Mouse (Mus musculus): ENCODE measurements around the gene Pink1.

Pink1 gene

DNA sequence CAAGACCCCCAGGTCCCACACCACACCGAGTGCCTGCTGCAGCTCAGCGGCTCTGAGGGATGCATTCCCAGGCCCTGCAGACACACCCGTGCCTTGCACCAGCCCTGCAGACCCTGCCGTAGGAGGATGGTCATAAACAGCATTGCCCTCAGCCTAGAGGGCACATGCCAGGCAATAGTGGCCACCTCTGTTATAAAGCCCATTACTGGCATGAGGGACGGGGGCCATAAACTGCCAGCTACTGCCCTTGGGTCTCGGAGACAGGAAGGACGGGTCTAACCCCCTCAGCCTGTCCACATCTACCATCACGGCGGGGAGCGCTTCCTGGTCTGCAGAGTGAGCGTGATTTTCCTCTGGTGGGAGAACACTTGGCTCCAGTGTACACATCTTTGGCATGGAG, 13.1 kb downstream of the Pink1 start:
- DNase-seq (ENCODE audit: low read depth, low spot score) = no peak

DNA sequence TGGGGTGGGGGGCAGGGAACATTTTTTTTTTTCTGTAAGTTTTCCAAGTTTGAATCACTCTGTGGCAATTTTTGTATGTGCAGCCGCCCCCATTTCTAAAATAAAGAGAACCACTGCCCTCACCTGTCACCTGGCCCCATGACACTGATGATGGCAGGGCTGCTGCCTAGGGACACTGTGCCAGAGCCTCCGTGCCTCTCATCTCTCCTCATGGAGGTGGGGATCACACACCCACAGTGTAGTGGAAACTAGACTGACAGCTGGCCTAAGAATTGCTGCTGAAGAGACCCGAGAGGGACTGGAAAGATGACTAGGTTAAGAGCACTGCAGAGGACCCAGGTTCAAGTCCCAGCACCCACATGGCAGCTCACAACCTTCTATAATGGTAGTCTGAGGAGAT, 14.0 kb downstream of the Pink1 start:
- no peak for DNase-seq (ENCODE audit: low read depth, low spot score)

DNA sequence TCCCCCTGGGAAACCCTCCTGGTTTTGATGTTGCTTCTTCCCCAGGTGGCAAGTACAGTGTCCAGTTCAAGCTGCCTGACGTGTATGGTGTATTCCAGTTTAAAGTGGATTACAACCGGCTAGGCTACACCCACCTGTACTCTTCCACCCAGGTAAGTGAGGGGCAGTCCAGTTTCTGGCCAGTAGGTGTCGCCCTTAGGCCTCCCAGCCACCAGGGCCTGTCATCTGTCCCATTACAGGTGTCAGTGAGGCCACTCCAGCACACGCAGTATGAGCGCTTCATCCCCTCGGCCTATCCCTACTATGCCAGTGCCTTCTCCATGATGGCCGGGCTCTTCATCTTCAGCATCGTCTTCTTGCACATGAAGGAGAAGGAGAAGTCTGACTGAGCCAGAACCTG, 14.5 kb downstream of the Pink1 start:
- no peak for DNase-seq (ENCODE audit: low read depth, low spot score)

DNA sequence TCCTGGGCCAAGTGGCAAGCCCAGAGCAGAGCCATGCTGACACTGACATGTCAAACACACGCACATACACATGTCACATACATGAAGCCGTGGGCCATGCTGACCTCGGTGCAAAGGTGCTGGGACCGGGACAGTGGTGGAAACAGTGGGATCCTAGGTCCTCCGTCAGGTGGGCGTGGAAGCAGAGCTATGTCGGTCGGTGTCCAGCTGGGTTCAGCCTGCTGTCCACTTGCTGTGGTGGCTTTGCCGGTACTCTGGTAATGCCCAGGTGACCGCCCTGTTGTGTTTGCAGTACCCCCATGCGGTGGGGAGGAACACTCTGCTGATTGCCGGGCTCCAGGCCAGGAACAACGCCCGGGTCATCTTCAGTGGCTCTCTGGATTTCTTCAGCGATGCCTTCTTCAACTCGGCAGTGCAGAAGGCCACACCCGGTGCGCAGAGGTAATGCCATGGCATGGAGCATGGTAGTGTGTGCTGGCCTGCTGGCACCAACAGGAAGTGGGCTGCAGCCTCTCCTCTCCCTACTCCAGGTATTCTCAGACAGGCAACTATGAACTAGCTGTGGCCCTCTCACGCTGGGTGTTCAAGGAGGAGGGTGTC, 15.7 kb downstream of the Pink1 start:
- no peak for DNase-seq (ENCODE audit: low read depth, low spot score)

DNA sequence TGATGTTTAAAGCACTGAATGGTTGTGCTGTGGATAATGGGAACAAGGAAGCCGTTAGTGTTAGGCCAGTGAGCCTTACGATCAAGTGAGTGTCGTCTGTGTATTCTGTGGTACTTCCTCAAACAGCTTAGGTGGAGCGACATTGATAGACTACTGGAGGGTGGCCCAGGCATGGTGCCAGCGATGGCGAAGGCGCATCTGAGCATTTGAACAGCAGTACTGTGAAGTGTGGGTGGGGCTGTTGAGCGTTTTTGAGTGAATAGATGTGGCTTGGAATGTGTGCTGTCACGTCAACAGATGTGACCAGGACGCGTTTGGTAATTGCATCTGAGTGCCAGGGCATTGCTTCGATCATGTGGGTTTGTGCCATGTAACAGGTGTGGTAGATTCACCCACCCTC, 18.4 kb downstream of the Pink1 start:
- no peak for DNase-seq (ENCODE audit: low read depth, low spot score)

DNA sequence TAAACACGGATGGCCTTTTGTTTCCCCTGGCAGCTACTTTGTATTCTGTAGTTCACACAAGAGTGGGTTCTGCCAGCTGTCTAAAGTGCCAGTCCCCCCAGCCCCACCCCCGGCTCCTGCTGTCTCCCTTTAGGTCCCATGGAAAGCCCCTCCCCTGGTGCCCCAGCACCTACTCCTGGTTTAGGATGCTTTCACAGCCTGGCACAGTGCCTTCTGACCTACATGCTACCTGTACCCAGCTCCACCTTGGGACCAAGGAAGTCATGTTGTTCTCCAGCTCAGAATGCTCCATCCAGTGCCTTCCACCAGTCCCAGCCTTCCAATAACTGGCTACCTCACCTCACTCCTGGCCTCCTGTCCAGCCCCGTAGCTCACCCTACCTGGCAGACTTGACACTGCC, 19.1 kb downstream of the Pink1 start:
- DNase-seq (ENCODE audit: low read depth, low spot score) = no peak

DNA sequence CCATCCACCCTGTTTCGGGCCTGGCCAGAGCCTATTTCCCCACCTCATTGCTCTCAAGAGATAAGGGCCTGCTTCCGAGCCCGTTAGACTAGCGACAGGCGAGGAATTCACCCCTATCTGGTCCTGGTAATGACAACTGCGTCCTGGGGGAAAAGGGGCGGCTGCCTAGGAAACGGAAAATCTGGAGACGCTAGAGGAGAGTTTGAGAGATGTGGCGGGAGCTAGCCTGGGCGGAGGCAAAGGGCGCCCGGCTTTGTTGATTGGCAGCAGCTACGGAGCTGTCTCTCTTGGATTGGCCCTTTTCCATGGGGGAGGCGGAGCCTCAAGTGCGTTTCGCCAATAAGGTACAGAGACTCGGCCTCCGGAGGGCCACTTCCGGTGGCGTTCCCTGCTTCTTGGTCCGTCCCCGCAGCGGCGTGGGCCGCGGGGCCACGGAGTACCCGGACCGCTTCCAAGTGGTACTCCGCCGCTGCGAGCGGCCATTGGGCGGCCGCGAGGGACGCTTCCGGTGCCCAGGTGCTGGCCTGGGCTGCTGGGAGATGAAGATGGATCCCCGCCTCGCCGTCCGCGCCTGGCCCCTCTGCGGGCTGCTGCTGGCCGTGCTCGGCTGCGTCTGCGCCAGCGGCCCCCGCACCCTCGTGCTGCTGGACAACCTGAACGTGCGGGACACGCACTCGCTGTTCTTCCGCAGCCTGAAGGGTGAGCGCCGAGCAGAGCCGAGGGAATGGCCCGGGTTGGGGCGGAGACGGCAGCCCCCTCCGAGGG, 21.6 kb downstream of the Pink1 start, which contains the start of gene Ddost:
TSS of gene Ddost (plus strand) at position 391 of the 765 bp plus-strand sequence.
- DNase-seq (ENCODE audit: low read depth, low spot score) = peak; percentile 99

DNA sequence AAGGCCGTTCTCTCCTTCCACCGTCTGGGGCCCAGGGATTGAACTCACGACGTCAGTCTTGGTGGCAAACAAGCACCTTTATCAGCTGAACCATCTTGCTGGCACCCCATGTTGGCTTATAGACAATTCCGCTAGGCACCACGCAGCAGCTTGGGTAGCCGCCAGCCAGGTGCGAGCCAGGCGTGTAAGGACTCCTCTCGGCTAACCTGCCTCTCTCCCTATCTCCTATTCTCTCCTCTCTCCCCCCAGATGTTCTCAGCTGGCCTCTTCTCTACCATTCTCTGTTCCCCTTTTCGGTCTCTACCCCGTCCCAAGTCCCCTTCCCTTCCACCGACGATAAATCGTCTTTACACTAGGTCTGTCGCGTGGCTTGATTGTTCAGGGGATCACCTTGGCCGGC, 22.4 kb downstream of the Pink1 start:
- no peak for DNase-seq (ENCODE audit: low read depth, low spot score)

DNA sequence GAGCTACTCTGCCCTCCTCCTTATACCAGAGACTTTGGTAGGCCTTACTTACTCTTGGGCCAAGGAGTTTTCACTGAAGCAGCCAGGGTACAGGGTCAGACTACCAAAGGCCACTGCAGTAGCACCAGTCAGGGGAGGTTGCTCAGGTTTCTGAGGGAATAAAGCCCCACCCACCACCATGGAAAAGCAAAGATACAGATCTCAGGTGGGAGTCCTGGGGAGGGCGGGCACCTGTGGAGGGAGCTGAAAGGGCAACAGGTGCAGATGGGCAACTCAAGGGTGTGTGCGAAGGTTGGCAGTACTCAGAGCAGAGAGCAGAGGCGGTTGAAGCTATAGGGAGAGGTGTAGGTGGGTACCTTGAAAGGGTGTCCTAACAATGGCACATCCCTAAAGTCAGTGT, 23.1 kb downstream of the Pink1 start:
- no peak for DNase-seq (ENCODE audit: low read depth, low spot score)

DNA sequence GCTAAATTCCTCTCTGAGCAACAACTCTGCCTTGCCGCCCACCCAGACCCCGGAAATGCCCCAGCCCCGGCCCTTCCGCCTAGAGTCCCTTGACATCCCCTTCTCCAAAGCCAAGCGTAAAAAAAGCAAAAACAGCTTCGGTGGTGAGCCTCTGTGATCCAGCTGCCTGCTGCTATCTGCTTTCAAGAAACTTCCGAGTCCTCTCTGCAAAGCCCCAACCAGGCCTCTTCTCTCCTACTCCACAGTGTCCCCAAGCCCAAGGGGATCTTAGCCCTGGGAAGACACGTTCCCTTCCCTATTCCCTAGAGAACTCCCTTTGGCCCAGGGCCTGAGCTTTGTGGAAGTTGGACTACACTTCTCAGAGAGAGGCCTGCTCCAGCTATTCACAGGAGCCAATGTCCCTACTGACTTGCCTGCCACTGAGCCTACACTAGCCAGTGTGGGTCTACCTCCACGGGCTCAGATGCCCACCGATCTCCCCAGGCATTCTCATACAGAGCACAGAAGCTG, 24.8 kb downstream of the Pink1 start:
- DNase-seq (ENCODE audit: low read depth, low spot score) = no peak

DNA sequence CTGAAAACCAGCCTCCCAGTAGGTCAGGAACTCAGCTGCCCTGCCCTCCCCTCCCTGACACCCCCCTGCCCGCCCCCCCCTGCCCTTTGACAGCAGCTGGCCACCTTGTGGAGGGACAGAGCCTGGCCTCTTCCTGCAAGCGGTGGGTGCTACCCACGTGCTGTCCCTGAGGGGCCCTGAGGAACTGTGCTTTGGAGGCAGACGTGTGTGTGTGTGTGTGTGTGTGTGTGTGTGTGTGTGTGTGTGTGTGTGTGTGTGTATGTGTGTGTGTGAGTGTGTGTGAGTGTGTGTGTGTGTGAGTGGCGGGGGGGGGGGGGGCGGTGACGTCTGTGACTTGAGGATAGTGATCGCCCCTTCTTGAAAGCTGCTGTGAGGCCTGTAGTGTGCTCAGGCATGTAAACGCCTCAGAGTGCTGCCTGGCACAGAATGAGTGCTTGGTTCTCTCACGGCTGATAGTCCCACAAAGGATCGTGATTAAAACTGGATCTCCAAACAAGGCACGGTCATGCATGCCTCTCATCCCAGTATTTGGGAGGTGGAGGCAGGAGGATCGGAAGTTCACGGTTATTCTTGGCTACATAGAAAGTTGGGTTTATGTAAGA, 32.1 kb downstream of the Pink1 start:
- no peak for DNase-seq (ENCODE audit: low read depth, low spot score)

DNA sequence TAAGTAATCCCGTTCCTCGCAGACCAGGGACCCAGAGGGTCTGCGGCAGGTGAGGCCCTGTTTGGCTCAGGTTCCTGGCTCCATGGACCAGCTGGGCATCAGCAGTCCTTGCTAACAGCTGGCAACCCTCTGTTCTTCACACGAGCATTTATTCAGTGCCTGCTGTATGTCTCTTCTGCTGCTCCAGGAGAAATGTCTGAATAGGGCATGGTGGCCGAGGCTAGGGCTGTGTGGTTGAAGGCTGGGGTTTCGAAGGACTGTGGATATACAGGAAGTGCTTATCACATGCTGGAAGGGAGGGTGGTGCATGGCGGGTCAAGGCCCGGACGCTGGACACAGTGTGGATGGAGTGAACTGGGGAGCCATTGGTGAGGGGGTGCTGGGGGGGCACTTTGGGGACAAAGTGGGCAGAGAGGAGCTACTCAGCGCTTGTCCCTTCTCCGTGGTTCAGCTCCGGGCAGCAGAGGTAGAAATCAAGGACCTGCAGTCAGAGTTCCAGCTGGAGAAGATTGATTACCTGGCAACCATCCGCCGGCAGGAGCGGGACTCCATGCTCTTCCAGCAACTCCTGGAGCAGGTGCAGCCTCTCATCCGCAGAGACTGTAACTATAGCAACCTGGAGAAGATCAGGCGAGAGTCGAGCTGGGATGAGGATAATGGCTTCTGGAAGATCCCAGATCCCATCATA, 32.7 kb downstream of the Pink1 start:
- DNase-seq (ENCODE audit: low read depth, low spot score) = no peak

DNA sequence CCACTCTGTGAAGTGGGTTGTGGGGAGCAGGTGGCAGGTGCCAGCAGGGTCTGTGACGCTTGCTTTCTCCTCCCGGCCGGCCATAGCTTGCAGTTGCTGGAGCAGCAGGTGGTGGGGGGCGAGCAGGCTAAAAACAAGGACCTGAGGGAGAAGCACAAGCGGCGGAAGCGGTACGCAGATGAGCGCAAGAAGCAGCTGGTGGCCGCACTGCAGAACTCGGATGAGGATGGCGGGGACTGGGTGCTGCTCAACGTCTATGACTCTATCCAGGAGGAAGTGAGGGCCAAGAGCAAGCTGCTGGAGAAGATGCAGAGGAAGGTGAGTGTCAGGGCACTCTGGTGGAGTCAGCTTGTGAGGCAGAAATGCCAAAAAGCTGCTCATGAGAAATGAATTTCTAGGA, 34.1 kb downstream of the Pink1 start:
- DNase-seq (ENCODE audit: low read depth, low spot score) = no peak

DNA sequence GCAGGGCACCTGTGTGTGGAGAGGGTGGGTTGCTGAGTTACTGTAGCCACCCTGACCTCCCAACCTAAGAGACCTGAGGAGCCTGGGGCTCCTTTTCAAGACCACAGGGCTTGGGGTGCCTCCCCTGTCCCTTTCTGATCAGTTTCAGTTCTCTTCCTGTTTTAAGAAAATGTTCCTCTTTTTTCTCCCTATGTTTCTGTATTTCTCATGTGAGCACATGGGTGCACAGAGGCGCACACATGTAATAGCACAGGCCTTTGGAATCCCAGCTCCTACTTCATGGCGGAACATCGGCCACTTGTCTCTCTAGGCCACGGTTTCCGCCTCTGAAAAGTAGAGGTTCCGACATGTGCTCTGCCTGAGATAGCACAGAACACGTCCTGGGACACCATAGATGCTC, 37.4 kb downstream of the Pink1 start:
- no peak for DNase-seq (ENCODE audit: low read depth, low spot score)

DNA sequence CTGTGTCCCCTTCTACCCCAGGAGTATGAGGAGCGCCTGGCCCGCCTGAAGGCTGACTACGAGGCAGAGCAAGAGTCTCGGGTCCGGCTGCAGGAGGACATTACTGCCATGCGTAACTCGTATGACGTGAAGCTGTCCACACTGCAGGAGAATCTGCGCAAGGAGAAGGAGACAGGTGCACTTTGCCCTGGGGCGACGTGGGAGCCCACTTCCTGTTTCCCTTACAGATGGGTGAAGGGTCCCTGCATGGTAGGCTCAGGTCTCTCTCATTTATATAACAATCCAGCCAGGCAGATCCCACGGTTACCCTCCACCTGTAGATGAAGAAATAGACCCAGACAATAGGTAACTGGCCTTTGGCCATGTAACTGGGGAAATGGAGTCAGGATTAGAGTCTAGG, 39.7 kb downstream of the Pink1 start:
- no peak for DNase-seq (ENCODE audit: low read depth, low spot score)

DNA sequence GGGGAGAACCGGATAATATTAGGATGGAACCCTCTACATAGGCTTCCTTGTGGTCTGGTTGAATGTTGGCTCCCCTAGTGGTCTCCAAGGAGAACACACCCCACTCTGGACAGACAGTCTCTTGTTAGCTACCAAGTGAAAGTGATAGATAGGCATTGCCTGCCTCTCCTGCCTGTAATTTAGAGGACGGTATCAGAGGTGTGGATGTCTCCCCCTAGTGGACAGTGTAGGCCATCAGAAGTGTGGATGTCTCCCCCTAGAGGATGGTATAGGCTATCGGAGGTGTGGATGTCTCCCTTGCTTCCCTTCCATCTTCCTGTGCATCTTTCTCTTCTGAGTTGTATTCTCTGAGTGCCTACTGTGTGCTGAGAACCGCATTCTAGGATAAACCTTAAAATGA, 43.3 kb downstream of the Pink1 start:
- DNase-seq (ENCODE audit: low read depth, low spot score) = peak; percentile 66

DNA sequence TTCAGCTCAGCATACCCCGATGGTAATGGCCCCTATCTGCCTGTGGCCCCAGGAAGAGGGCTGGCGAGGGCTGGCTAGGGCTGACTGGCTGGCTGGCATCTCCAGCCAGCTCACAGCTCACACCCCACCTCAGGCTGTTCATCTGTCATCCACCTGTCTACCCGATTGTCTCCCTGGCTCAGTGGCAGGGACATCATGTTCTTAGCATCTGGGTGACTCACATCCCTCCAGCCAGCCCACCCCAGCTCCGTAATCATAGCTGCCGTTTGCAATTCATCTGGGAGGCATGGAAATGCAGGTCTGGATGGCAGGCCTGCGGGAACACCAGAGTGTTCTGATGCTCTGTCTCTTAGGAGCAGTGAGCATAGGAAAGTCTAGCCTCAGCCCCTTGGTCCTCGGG, 47.8 kb downstream of the Pink1 start:
- DNase-seq (ENCODE audit: low read depth, low spot score) = no peak

DNA sequence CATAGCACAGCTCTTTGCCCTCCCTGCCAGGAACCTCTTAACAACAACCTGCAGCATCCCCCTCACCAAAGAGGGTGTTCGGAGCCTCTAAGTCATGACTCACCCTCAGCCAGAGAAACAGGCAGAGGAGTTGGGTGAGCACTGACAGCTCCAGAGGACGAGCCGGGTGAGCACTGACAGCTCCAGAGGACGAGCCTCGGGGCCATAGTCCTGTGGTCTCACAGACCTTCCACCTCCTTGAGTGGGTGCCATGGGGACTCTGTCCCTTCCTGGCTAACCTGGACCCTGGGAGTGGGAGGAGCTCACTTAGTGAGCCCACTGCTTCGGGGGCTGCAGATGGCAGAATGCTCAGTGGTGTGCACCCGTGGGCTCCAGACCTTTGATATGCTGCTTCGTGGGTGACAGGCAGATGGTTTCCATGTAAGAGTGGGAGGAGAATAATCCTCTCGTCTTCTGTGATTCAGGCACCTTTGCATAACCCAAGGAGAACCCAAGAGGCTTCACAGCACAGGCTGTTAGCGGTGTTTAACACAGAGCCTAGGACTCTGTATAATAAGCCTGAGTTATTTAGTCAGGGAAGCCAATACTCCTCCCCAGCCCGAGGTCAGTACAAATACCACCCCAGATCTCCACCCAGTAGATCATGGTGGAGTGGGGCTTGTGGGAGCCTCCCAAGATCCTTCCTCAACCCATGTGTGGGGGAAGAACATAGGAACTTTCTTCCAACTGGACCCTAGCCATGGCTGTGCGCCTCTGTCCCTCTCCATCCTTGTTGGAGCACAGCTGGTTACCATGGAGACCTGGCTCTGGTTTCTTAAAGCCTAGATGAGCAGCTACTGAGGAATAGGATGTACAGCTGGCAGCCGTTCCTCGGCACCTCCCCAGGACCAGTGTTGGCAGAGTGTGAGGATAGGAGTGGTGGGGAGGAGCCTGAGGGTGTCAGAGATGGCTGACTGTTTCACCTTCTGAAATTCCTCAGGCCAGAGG, 53.8 kb downstream of the Pink1 start:
- no peak for DNase-seq (ENCODE audit: low read depth, low spot score)

DNA sequence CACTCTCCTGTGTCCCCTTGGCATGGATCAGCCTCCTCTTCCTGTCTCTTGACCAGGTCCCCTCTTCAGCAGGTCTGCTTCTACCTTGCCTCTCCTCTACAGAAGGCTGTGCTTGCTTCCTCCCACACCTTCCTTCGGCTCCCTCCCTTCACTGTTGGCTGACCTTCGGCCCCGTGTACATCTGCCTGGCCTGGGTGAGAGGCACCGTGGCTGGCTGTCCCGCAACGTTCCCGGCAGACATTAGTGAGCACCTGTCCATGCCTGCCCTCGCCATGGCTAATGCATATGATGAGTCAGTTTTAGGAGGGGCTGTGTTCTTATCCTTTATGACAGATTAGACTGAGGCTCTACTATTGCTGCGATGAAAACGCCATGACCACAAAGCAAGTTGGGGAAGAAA, 58.2 kb downstream of the Pink1 start:
- no peak for DNase-seq (ENCODE audit: low read depth, low spot score)

Measured in c-Kit-negative CD71-positive TER-119-positive erythroid progenitor cells, embryonic 14.5 days (primary cell).